In the genomic region with DNA sequence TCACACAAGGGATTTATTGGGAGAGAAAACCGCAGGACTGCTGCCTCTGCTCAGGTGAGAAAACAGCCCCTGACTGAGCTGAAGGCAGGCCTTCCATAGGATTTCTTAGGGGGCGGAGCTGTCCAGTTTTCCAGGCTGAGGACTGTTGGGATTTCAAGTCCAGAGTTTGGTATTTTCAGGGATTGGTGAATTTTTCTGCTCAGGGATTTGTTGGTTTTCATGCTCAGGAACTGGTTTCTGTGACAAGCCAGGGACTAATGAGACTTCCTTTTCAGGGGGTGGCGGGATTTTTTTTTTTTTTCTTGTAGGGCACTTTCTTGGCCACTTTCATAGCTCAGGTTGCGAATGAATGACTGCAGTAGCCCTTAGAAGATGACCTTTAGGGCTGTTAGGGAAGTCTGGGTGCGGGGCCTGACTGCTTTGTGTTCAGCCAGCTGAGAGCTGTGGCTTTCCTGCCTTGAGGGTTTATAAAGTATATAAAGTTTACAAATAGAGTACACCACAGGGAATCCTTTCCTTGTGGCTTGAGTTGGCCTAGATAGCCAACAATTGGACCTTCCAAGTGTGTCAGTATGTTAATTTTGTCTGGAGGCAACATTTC, we compare ENCODE assay signal across 9 mouse cellular contexts. TPM values are rescaled to one million over a fixed set of nuclear protein-coding genes. Genes with fewer than 3 reads are reported as not detected.
DNase-seq lines count a peak whose midpoint lies in the region; ATAC-seq lines count a peak whose summit lies in the region.
"Had no signal": no experiment of that assay in that cellular context is flagged by ENCODE, and none has a peak within 500 bp of the region (broad histone marks: within the 10 kb centered on the region; RNA-seq: fewer than 3 reads in every experiment).

No protein-coding gene starts in this region.

- WGBS in embryonic facial prominence, embryonic 14.5 days: 37% methylated on average over 5 of the region's 5 CpGs
- WGBS in limb, embryonic 11.5 days: 21% methylated on average over 5 of the region's 5 CpGs
- WGBS in stomach, embryonic 15.5 days: 49% methylated on average over 5 of the region's 5 CpGs

- peak; percentile 29 for DNase-seq in retina, embryonic 14.5 days (ENCODE audit: low spot score)
- DNase-seq in retina, postnatal 1 day: no peak
- DNase-seq in embryonic facial prominence, embryonic 14.5 days (ENCODE audit: low spot score): peak; percentile 25
- peak; percentile 58 for DNase-seq in limb, embryonic 11.5 days (ENCODE audit: low spot score)
- no peak for DNase-seq in right cerebral cortex, postnatal 4 days
- no peak for DNase-seq in urinary bladder, postnatal 10 days (ENCODE audit: low spot score)
- no peak for DNase-seq in right cerebral cortex, postnatal 14 days
- DNase-seq: lung, postnatal 10 days had no signal

- peak overlapping the region; percentile 26; the same call in 1 of the 2 replicates for H3K9ac ChIP-seq in embryonic facial prominence, embryonic 14.5 days (ENCODE audit: low read depth, low read length)
- H3K9ac ChIP-seq in limb, embryonic 11.5 days (ENCODE audit: low read length): no peak overlapping the region
- no peak overlapping the region for H3K9ac ChIP-seq in stomach, embryonic 15.5 days

- no peak for ATAC-seq in embryonic facial prominence, embryonic 14.5 days (ENCODE audit: low read depth)
- ATAC-seq in limb, embryonic 11.5 days (ENCODE audit: insufficient number of reproducible peaks, low FRiP score, low TSS enrichment, low read depth): no peak
- no peak for ATAC-seq in stomach, embryonic 15.5 days (ENCODE audit: insufficient read depth, low FRiP score, low read depth)

- H3K9me3 ChIP-seq in embryonic facial prominence, embryonic 14.5 days (ENCODE audit: control insufficient read depth, low read length): no peaks in the 10 kb centered on the region
- H3K9me3 ChIP-seq in limb, embryonic 11.5 days (ENCODE audit: control insufficient read depth, low read length): no peaks in the 10 kb centered on the region
- no peaks in the 10 kb centered on the region for H3K9me3 ChIP-seq in stomach, embryonic 15.5 days

- peak overlapping the region; percentile 60 for H3K4me2 ChIP-seq in embryonic facial prominence, embryonic 14.5 days (ENCODE audit: low read depth, low read length)
- no peak overlapping the region; the same call in 1 of the 2 replicates for H3K4me2 ChIP-seq in limb, embryonic 11.5 days (ENCODE audit: low read depth, severe bottlenecking)
- H3K4me2 ChIP-seq in stomach, embryonic 15.5 days: peak overlapping the region; percentile 13; the same call in 1 of the 2 replicates

- H3K4me1 ChIP-seq in embryonic facial prominence, embryonic 14.5 days (ENCODE audit: control insufficient read depth, insufficient read depth, low read length): 0 out of 2 replicates have a peak, but pooled peaks cover 6% of the 10 kb centered on the region
- 0 out of 2 replicates have a peak, but pooled peaks cover 2% of the 10 kb centered on the region for H3K4me1 ChIP-seq in limb, embryonic 11.5 days (ENCODE audit: control insufficient read depth, insufficient read depth, low read length)
- H3K4me1 ChIP-seq in stomach, embryonic 15.5 days: peaks cover 4% of the 10 kb centered on the region; the same call in 1 of the 2 replicates

- H3K27me3 ChIP-seq in embryonic facial prominence, embryonic 14.5 days (replicated peaks; ENCODE audit: control insufficient read depth, insufficient read depth, low read length): no peaks in the 10 kb centered on the region
- no peaks in the 10 kb centered on the region for H3K27me3 ChIP-seq in limb, embryonic 11.5 days (ENCODE audit: control insufficient read depth, insufficient read depth, low read length)
- H3K27me3 ChIP-seq in stomach, embryonic 15.5 days (replicated peaks): no peaks in the 10 kb centered on the region

- peak overlapping the region; percentile 100 for H3K27ac ChIP-seq in embryonic facial prominence, embryonic 14.5 days (replicated peaks; ENCODE audit: low read depth, low read length)
- peak overlapping the region; percentile 53; the same call in 1 of the 2 replicates for H3K27ac ChIP-seq in limb, embryonic 11.5 days (replicated peaks; ENCODE audit: low read depth, low read length)
- H3K27ac ChIP-seq in stomach, embryonic 15.5 days: peak overlapping the region; percentile 71; the same call in 1 of the 2 replicates

- H3K36me3 ChIP-seq in embryonic facial prominence, embryonic 14.5 days (ENCODE audit: control insufficient read depth, insufficient read depth, low read length): no peaks in the 10 kb centered on the region
- no peaks in the 10 kb centered on the region for H3K36me3 ChIP-seq in limb, embryonic 11.5 days (ENCODE audit: control insufficient read depth, insufficient read depth, low read length)
- H3K36me3 ChIP-seq in stomach, embryonic 15.5 days: no peaks in the 10 kb centered on the region

- peak overlapping the region; percentile 99 for H3K4me3 ChIP-seq in embryonic facial prominence, embryonic 14.5 days (ENCODE audit: low read depth, low read length)
- H3K4me3 ChIP-seq in limb, embryonic 11.5 days (ENCODE audit: low read depth, low read length): no peak overlapping the region
- H3K4me3 ChIP-seq in stomach, embryonic 15.5 days (replicated peaks): no peak overlapping the region

RNA-seq across cellular contexts. Expression of gene Zc3h6, which starts 1.6 kb away (rescaled TPM):
- polyA plus RNA-seq in embryonic facial prominence, embryonic 14.5 days (2014; fragmentation: Nextera tagmentation; extraction: Ambion mirVana): 1.4 and 2.3 TPM in 2 replicates
- 1.7 and 1.9 TPM in 2 replicates for polyA plus RNA-seq in limb, embryonic 11.5 days (2014; fragmentation: Nextera tagmentation; extraction: Ambion mirVana)
- 1.7 and 2.2 TPM in 2 replicates for polyA plus RNA-seq in stomach, embryonic 15.5 days (2015; fragmentation: Nextera tagmentation; extraction: Ambion mirVana)

RNA-seq across cellular contexts. Expression of gene Gm10762, which starts 1.9 kb away (rescaled TPM):
- 15.8 and 16.8 TPM in 2 replicates for polyA plus RNA-seq in embryonic facial prominence, embryonic 14.5 days (2014; fragmentation: Nextera tagmentation; extraction: Ambion mirVana)
- polyA plus RNA-seq in limb, embryonic 11.5 days (2014; fragmentation: Nextera tagmentation; extraction: Ambion mirVana): 23.4 and 23.7 TPM in 2 replicates
- 15.2 and 15.4 TPM in 2 replicates for polyA plus RNA-seq in stomach, embryonic 15.5 days (2015; fragmentation: Nextera tagmentation; extraction: Ambion mirVana)

RNA-seq across cellular contexts. Expression of gene Zc3h8, which starts 21.7 kb away (rescaled TPM):
- 7.1 and 7.3 TPM in 2 replicates for polyA plus RNA-seq in embryonic facial prominence, embryonic 14.5 days (2014; fragmentation: Nextera tagmentation; extraction: Ambion mirVana)
- 8.5 and 11.4 TPM in 2 replicates for polyA plus RNA-seq in limb, embryonic 11.5 days (2014; fragmentation: Nextera tagmentation; extraction: Ambion mirVana)
- 6.1 and 6.6 TPM in 2 replicates for polyA plus RNA-seq in stomach, embryonic 15.5 days (2015; fragmentation: Nextera tagmentation; extraction: Ambion mirVana)

Comparison
In these comparisons a context has a peak if more than half of its experiments do, and no peak if none do; other contexts are left out.
1. DNase-seq: peak in retina, embryonic 14.5 days (single experiment), embryonic facial prominence, embryonic 14.5 days (single experiment) and limb, embryonic 11.5 days (single experiment); none in retina, postnatal 1 day (single experiment), right cerebral cortex, postnatal 4 days (single experiment), urinary bladder, postnatal 10 days (single experiment) and right cerebral cortex, postnatal 14 days (single experiment).
2. Peak in every context shown above with its lines, with median percentiles within 50 percentile points of each other: H3K27ac ChIP-seq.